Mouse (Mus musculus): ENCODE measurements around the gene Sertad1.

Sertad1 gene

GRCm38 (mm10) chr7:27501620-27502019, 14.9 kb downstream of the Sertad1 start:
- no peak for DNase-seq (ENCODE audit: low spot score)

GRCm38 (mm10) chr7:27506765-27507370, 20.2 kb downstream of the Sertad1 start:
- no peak for DNase-seq (ENCODE audit: low spot score)

GRCm38 (mm10) chr7:27507711-27508647, 21.3 kb downstream of the Sertad1 start:
- DNase-seq (ENCODE audit: low spot score) = peak; percentile 97

GRCm38 (mm10) chr7:27508648-27509005, 21.9 kb downstream of the Sertad1 start:
- DNase-seq (ENCODE audit: low spot score) = peak; percentile 63

GRCm38 (mm10) chr7:27510809-27511208, 24.1 kb downstream of the Sertad1 start:
- no peak for DNase-seq (ENCODE audit: low spot score)

- DNase-seq (ENCODE audit: low spot score) = no peak
Measured at GRCm38 (mm10) chr7:27514961-27515360, 28.3 kb downstream of the Sertad1 start.

GRCm38 (mm10) chr7:27518314-27518713, 31.6 kb downstream of the Sertad1 start:
- DNase-seq (ENCODE audit: low spot score) = no peak

GRCm38 (mm10) chr7:27520104-27520503, 33.4 kb downstream of the Sertad1 start:
- no peak for DNase-seq (ENCODE audit: low spot score)

GRCm38 (mm10) chr7:27520599-27520998, 33.9 kb downstream of the Sertad1 start:
- no peak for DNase-seq (ENCODE audit: low spot score)

GRCm38 (mm10) chr7:27522967-27523366, 36.3 kb downstream of the Sertad1 start, which contains the start of gene Hipk4:
Hipk4 (plus strand) TSS chr7:27523267.
- DNase-seq (ENCODE audit: low spot score) = no peak

- DNase-seq (ENCODE audit: low spot score) = no peak
Measured at GRCm38 (mm10) chr7:27523805-27524204, 37.1 kb downstream of the Sertad1 start.

GRCm38 (mm10) chr7:27526039-27526827, 39.5 kb downstream of the Sertad1 start:
- peak; percentile 57 for DNase-seq (ENCODE audit: low spot score)

GRCm38 (mm10) chr7:27529070-27529469, 42.4 kb downstream of the Sertad1 start:
- no peak for DNase-seq (ENCODE audit: low spot score)

GRCm38 (mm10) chr7:27530937-27531336, 44.2 kb downstream of the Sertad1 start:
- DNase-seq (ENCODE audit: low spot score) = no peak

- DNase-seq (ENCODE audit: low spot score) = no peak
Measured at GRCm38 (mm10) chr7:27531707-27532106, 45.0 kb downstream of the Sertad1 start.

GRCm38 (mm10) chr7:27532480-27533050, 45.9 kb downstream of the Sertad1 start:
- DNase-seq (ENCODE audit: low spot score) = no peak

- DNase-seq (ENCODE audit: low spot score) = no peak
Measured at GRCm38 (mm10) chr7:27535386-27535785, 48.7 kb downstream of the Sertad1 start.

GRCm38 (mm10) chr7:27536618-27537017, 49.9 kb downstream of the Sertad1 start:
- no peak for DNase-seq (ENCODE audit: low spot score)

GRCm38 (mm10) chr7:27537998-27538397, 51.3 kb downstream of the Sertad1 start:
- no peak for DNase-seq (ENCODE audit: low spot score)

- DNase-seq (ENCODE audit: low spot score) = no peak
Measured at GRCm38 (mm10) chr7:27538797-27539196, 52.1 kb downstream of the Sertad1 start.
